Mouse (Mus musculus) heart, postnatal 0 days (tissue): ENCODE data around the gene Cpne8. TPM values are rescaled to one million over a fixed set of nuclear protein-coding genes. Genes with fewer than 3 reads are reported as not detected.

Experiments
- ATAC-seq: fragments of 200-750 bp; cut with Nextera tagmentation; 2 replicates; pipeline ENCODE4 v1.8.0; 2017; ENCODE audit warnings: low read depth, moderate number of reproducible peaks, moderate library complexity; ENCODE audit not compliant: insufficient read depth
- DNase-seq: peaks from one replicate; pipeline ENCODE4 v3.0.0-alpha.2; 2016; ENCODE audit warnings: low spot score
- H3K27ac ChIP-seq: fragments of 300-500 bp; sonication (generic); 2 replicates; pipeline ENCODE4 v1.5.1; 2014; ENCODE audit warnings: low read depth, mild to moderate bottlenecking
- H3K27me3 ChIP-seq: fragments of 300-500 bp; sonication (generic); 2 replicates; pipeline ENCODE4 v1.6.1; 2014; ENCODE audit warnings: low read length, mixed read lengths; ENCODE audit not compliant: control insufficient read depth, insufficient read depth
- H3K36me3 ChIP-seq: fragments of 300-500 bp; sonication (generic); replicated peaks from 2 replicates; pipeline ENCODE4 v1.6.1; 2014; ENCODE audit warnings: low read length, mixed read lengths; ENCODE audit not compliant: control insufficient read depth, insufficient read depth
- H3K4me1 ChIP-seq: fragments of 300-500 bp; sonication (generic); 2 replicates; pipeline ENCODE4 v1.6.1; 2014; ENCODE audit warnings: antibody characterized with exemption; ENCODE audit not compliant: control insufficient read depth, insufficient read depth
- H3K4me2 ChIP-seq: fragments of 300-500 bp; sonication (generic); 2 replicates; pipeline ENCODE4 v1.6.1; 2014; ENCODE audit warnings: low read depth, mild to moderate bottlenecking, low read length, moderate library complexity
- H3K4me3 ChIP-seq: fragments of 300-500 bp; sonication (generic); 2 replicates; pipeline ENCODE4 v1.5.1; 2014; ENCODE audit warnings: low read depth, low read length
- H3K9ac ChIP-seq: fragments of 300-500 bp; sonication (generic); replicated peaks from 2 replicates; pipeline ENCODE4 v1.6.1; 2014; ENCODE audit warnings: low read depth, low read length, mixed read lengths
- H3K9me3 ChIP-seq: fragments of 300-500 bp; sonication (generic); replicated peaks from 2 replicates; pipeline ENCODE4 v1.6.1; 2016; ENCODE audit warnings: low read length; ENCODE audit not compliant: control insufficient read depth
- CTCF ChIP-seq: IDR thresholded peaks from 2 replicates; pipeline ENCODE4 v1.5.1; 2016; ENCODE audit warnings: antibody characterized with exemption, control low read depth, low read depth
- EP300 ChIP-seq: IDR thresholded peaks from 2 replicates; pipeline ENCODE4 v1.6.1; 2016; ENCODE audit warnings: antibody characterized with exemption, low read depth
- WGBS: fragments of 180-500 bp; shearing (Covaris S2); extraction: QIAGEN DNeasy Blood & Tissue Kit; methylation state at CpG from one replicate; pipeline ENCODE4 v1.1.7; 2014; 5-methylcytosine and 5-hydroxymethylcytosine counted together
- polyA plus RNA-seq: library from polyadenylated mRNA; unstranded; fragments of >200 nt; fragmentation: Nextera tagmentation; extraction: Ambion mirVana; gene quantifications from 2 replicates; pipeline ENCODE4 v1.2.1, GENCODE M21; 2015
- total RNA-seq: library from RNA; depleted of rRNA; stranded (reverse); fragments of >200 nt; gene quantifications from 2 replicates; pipeline ENCODE4 v1.2.3, GENCODE M21; 2014; ENCODE audit warnings: low replicate concordance

Cpne8 gene
- total and polyA plus RNA-seq, 2 experiments from 2014 or later, result 3.3 to 4.6 TPM

- WGBS, result 66% methylated on average over 3 of the region's 3 CpGs
- no peak for TF ChIP-seq CTCF
- no peak for TF ChIP-seq EP300
- H3K36me3 ChIP-seq, result no peaks in the 10 kb centered on the region
- DNase-seq (no peak), ATAC-seq (no peak)
- H3K9ac ChIP-seq, result no peak overlapping the region
- H3K27ac ChIP-seq, result no peak overlapping the region
- H3K4me3 ChIP-seq, result no peak overlapping the region
- H3K4me2 ChIP-seq, result no peak overlapping the region
- no peaks in the 10 kb centered on the region for H3K27me3 ChIP-seq
- no peaks in the 10 kb centered on the region for H3K4me1 ChIP-seq
- H3K9me3 ChIP-seq, result no peaks in the 10 kb centered on the region
Measured at GRCm38 (mm10) chr15:90664615-90665014, 14.6 kb downstream of the Cpne8 start.

DNA sequence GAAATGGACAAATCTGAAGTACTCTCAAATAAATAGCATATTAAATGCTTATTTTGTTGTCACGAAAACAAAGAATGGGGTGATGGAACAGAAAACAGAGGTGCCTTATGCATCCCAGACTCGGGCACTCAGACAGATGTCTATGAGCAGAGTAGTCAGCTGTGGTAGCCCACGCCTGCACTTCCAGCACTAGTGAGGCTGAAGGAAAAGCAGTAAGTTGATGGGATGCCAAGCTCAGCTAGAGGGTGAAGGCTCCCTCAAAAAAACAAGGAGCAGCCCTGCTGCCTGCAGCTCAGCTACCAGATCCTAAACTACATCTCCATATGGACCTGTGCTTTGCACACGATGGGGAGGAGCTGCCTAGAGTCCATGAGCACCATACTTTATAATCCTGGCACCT is 15.6 kb downstream of the Cpne8 start:
- no peaks in the 10 kb centered on the region for H3K4me1 ChIP-seq
- 72% methylated on average over 4 of the region's 4 CpGs for WGBS
- H3K4me3 ChIP-seq, result no peak overlapping the region
- no peaks in the 10 kb centered on the region for H3K9me3 ChIP-seq
- H3K9ac ChIP-seq, result no peak overlapping the region
- H3K27me3 ChIP-seq, result no peaks in the 10 kb centered on the region
- no peak for ATAC-seq
- no peak overlapping the region for H3K27ac ChIP-seq
- TF ChIP-seq CTCF (no peak), EP300 (no peak)
- no peaks in the 10 kb centered on the region for H3K36me3 ChIP-seq
- DNase-seq, result no peak
- no peak overlapping the region for H3K4me2 ChIP-seq

GRCm38 (mm10) chr15:90660723-90661122 is 18.5 kb downstream of the Cpne8 start:
- no peak for DNase-seq
- Histone ChIP-seq H3K27me3 (no peaks in the 10 kb centered on the region), H3K9me3 (no peaks in the 10 kb centered on the region), H3K4me2 (no peak overlapping the region), H3K9ac (no peak overlapping the region), H3K4me3 (no peak overlapping the region), H3K4me1 (no peaks in the 10 kb centered on the region), H3K27ac (no peak overlapping the region), H3K36me3 (no peaks in the 10 kb centered on the region)
- ATAC-seq, result no peak
- WGBS, result 93% methylated on average over 3 of the region's 3 CpGs
- TF ChIP-seq CTCF (no peak), EP300 (no peak)

DNA sequence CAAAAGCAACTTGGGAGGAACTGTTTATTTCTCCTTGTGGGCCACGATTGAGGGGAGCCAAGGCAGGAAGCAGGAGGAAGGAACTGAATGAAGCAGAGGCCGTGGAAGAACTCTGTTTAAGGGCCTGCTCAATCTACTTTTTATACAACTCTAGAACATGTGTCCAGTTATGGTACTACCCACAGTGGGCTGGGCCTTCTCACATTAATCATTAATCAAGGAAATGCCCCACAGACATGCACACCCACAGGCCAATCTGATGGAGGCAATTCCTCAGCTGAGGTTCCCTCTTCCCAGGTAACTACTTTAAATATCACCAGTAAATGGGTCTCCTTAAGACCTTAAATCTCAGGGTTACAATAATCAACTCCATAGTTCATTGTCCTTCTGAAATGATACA is 21.2 kb downstream of the Cpne8 start:
- no peaks in the 10 kb centered on the region for H3K36me3 ChIP-seq
- no peak for TF ChIP-seq CTCF
- TF ChIP-seq EP300, result no peak
- no peaks in the 10 kb centered on the region for H3K4me1 ChIP-seq
- no peak overlapping the region for H3K9ac ChIP-seq
- no peak overlapping the region for H3K4me3 ChIP-seq
- ATAC-seq (no peak), DNase-seq (no peak)
- no peaks in the 10 kb centered on the region for H3K27me3 ChIP-seq
- WGBS, result 68% methylated on average over 2 of the region's 2 CpGs
- H3K9me3 ChIP-seq, result no peaks in the 10 kb centered on the region
- no peak overlapping the region for H3K27ac ChIP-seq
- H3K4me2 ChIP-seq, result no peak overlapping the region

GRCm38 (mm10) chr15:90656521-90656920 is 22.7 kb downstream of the Cpne8 start:
- 79% methylated on average over 8 of the region's 8 CpGs for WGBS
- DNase-seq (no peak), ATAC-seq (no peak)
- H3K36me3 ChIP-seq, result no peaks in the 10 kb centered on the region
- H3K9me3 ChIP-seq, result no peaks in the 10 kb centered on the region
- no peaks in the 10 kb centered on the region for H3K27me3 ChIP-seq
- no peak overlapping the region for H3K4me3 ChIP-seq
- H3K9ac ChIP-seq, result no peak overlapping the region
- TF ChIP-seq EP300 (no peak), CTCF (no peak)
- no peaks in the 10 kb centered on the region for H3K4me1 ChIP-seq
- H3K4me2 ChIP-seq, result no peak overlapping the region
- no peak overlapping the region for H3K27ac ChIP-seq

DNA sequence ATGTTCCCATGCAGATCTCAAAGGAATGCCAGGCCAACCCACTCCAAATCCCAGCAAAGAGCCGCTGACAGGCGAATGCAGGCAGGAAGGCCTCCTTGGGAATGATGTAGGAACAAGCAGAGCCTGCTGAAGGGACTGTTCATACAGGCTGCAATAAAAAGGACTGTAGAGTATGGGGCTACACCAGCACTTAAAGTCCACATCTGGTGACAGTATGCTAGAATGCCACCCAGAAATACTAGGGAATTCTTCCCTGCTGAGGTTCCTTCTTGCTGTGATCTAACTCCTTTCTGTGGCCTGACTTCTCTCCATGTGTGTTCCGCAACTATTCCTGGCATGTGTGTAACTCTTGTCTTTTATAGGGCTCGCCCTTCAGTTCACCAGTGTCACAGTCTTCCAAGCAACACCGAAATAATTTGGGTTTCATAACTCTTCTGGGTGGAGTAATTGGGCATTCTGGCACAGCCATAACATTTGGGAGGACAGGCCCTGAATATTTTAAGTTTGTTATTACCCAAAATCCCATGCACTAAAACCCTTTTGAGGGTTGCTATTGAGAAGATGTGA is 32.1 kb downstream of the Cpne8 start:
- Histone ChIP-seq H3K9me3 (no peaks in the 10 kb centered on the region), H3K9ac (no peak overlapping the region), H3K4me1 (no peaks in the 10 kb centered on the region), H3K4me2 (no peak overlapping the region), H3K27ac (no peak overlapping the region), H3K36me3 (no peaks in the 10 kb centered on the region), H3K4me3 (no peak overlapping the region), H3K27me3 (no peaks in the 10 kb centered on the region)
- WGBS, result 61% methylated on average over 5 of the region's 5 CpGs
- ATAC-seq (no peak), DNase-seq (no peak)
- no peak for TF ChIP-seq CTCF
- TF ChIP-seq EP300, result no peak
